Mouse (Mus musculus) kidney, adult 2 months (tissue): ENCODE data around the gene Sytl4. TPM values are rescaled to one million over a fixed set of nuclear protein-coding genes. Genes with fewer than 3 reads are reported as not detected.
A peak's percentile ranks its signal among the peaks of the same experiment; 100 is the strongest.

Source experiments
- DNase-seq: peaks from one replicate; pipeline ENCODE4 v3.0.0; 2021
- H3K27ac ChIP-seq: fragments of 200-500 bp; 2 replicates; pipeline ENCODE4 v1.5.1; 2012; ENCODE audit warnings: low read depth, low read length, control low read depth, inconsistent platforms; ENCODE audit not compliant: insufficient read depth
- H3K27me3 ChIP-seq: fragments of 200-500 bp; replicated peaks from 2 replicates; pipeline ENCODE4 v1.6.1; 2012; ENCODE audit warnings: mild to moderate bottlenecking, moderate library complexity, low read length, inconsistent platforms; ENCODE audit not compliant: control insufficient read depth, insufficient read depth
- H3K36me3 ChIP-seq: fragments of 200-500 bp; 2 replicates; pipeline ENCODE4 v1.6.1; 2012; ENCODE audit warnings: mild to moderate bottlenecking, moderate library complexity, low read length, inconsistent platforms; ENCODE audit not compliant: control insufficient read depth, insufficient read depth
- H3K4me1 ChIP-seq: fragments of 200-500 bp; 2 replicates; pipeline ENCODE4 v1.6.1; 2011; ENCODE audit warnings: low read length; ENCODE audit not compliant: control insufficient read depth, insufficient read depth
- H3K4me3 ChIP-seq: fragments of 200-500 bp; 2 replicates; pipeline ENCODE4 v1.5.1; 2011; ENCODE audit warnings: mild to moderate bottlenecking, low read depth, low read length, control low read depth; ENCODE audit not compliant: insufficient read depth
- CTCF ChIP-seq: fragments of 200-500 bp; conservative IDR thresholded peaks from 2 replicates; pipeline ENCODE4 v1.5.1; 2011; ENCODE audit warnings: low read depth, mild to moderate bottlenecking, control low read depth, low read length, moderate library complexity, mixed read lengths; ENCODE audit not compliant: insufficient read depth, insufficient read length
- POLR2A ChIP-seq: fragments of 200-500 bp; IDR thresholded peaks from one replicate; pipeline ENCODE4 v1.6.1; 2011; ENCODE audit warnings: low read depth, low read length, control low read depth
- WGBS: fragments of 180-500 bp; shearing (Covaris S2); methylation state at CpG from one replicate; pipeline ENCODE4 v1.1.7; 2018; 5-methylcytosine and 5-hydroxymethylcytosine counted together
- polyA plus RNA-seq: library from polyadenylated mRNA; depleted of rRNA; stranded (reverse); fragments of >200 nt; gene quantifications from 2 replicates; pipeline ENCODE4 v1.2.3, GENCODE M21; 2012

Gene Sytl4
- polyA plus RNA-seq, 1 experiment, result 1.5 TPM

DNA sequence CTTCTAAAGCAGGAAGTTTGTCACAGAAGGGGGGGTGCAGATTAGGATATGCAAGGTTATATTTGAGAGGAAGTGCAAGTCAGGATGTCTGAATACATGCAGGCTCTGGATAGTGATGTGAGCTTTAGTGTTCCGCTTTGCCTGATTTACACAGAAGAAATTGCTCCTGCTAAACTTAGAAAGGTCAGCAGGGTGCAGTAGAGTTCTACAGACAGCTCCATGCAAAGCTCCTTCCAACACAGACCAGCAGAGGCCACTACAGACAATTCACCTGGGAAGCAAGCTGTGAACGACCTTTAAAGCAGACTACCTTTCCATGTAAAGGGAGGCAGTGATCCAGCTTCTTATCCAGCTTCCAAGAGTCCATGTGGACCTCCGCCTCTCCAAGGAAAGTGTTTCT is 34.2 kb downstream of the Sytl4 start:
- peak; percentile 69 for DNase-seq
- no peak overlapping the region for H3K4me3 ChIP-seq

DNA sequence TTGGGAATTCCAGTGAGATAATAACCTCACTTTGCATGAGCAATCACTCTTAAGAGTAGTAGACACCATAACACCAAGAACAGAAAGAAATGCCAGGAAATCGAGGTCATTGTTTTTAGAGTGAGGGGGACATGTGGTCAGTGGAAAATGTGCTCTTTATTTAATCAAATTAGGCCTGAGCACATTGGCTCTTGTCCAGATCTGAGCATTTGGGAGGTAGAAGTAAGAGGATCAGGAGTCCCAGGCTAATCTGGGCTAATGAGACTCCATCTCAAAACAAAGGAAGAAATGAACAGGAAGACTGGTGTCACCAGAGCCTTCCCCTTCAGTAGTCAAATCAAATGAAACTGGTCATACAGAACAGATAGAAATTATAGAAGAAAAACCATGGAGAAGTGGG is 42.1 kb downstream of the Sytl4 start:
- DNase-seq, result no peak
- Histone ChIP-seq H3K4me1 (no peaks in the 10 kb centered on the region), H3K36me3 (no peaks in the 10 kb centered on the region), H3K4me3 (no peak overlapping the region), H3K27me3 (no peaks in the 10 kb centered on the region), H3K27ac (no peak overlapping the region)
- no peak for TF ChIP-seq POLR2A
- no peak for TF ChIP-seq CTCF
- WGBS, result 42% methylated on average over 1 of the region's 1 CpGs

More for the DNA sequence above, 34.2 kb downstream of the Sytl4 start:
- 16% methylated on average over 3 of the region's 3 CpGs for WGBS
- no peaks in the 10 kb centered on the region for H3K36me3 ChIP-seq
- no peaks in the 10 kb centered on the region for H3K27me3 ChIP-seq
- no peak overlapping the region for H3K27ac ChIP-seq
- H3K4me1 ChIP-seq, result no peaks in the 10 kb centered on the region
- TF ChIP-seq POLR2A (no peak), CTCF (peak; percentile 90)

DNA sequence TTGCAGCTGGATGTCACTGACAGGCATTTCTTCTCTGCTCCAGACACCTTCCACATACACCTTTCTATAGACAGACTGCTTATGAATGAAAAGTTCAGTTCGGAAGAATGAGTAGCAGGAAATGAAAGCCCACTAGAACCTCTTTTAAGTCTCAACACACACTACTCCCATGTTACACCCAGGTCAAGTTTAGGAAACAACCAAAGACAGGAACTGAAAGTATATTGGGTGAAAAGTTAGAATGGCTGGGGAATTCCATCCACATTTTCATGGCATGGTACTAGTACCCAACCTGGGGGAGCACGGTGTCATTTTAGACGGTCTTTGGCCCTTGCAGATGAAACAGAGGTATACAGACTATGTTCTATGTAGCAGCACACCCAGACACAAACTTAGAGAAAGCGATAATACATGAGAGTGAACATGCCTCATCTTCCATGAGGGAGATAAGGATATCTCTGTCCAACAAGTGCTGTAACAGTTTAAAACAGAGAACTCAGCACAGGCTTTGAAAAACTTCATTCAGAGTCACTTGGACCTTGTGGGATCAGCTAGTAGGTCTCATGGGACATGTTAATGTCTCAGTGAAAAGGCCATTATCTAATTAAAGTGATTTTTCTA is 44.9 kb downstream of the Sytl4 start:
- Histone ChIP-seq H3K27ac (no peak overlapping the region), H3K4me3 (no peak overlapping the region), H3K27me3 (no peaks in the 10 kb centered on the region), H3K4me1 (no peaks in the 10 kb centered on the region), H3K36me3 (no peaks in the 10 kb centered on the region)
- WGBS, result 88% methylated on average over 4 of the region's 4 CpGs
- no peak for TF ChIP-seq CTCF
- TF ChIP-seq POLR2A, result no peak
- DNase-seq, result no peak

DNA sequence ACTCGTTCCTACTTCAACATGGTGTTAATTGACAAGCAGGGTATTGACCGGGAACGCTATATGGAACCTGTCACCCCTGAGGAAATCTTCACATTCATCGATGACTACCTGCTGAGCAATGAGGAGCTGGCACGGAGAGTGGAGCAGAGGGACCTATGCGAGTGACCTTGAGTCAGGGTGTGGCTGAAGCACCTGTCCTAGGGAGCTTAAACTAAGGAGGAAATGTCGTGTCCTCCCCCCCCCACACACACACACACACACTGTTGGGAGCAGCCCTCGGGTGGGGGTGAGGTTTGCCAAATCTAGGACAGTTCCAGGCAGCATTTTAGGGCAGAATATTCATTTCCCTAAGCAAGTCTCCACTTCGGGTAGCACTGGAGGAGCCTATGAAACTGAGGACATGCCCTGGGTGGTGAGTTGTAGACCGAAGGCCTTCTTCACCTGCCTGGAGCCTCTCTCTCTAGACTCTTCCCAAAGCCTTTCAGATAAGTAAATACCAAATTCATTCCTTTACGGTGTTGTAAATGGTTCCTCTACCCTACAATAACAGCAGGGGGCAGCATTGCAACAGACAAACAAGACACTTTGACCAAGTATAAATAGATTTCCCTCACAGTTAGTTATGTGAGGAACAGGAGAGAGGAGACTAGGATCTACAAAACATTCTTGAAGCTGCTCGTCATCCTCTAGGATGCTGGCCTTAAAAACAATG is 50.2 kb downstream of the Sytl4 start:
- H3K27me3 ChIP-seq, result no peaks in the 10 kb centered on the region
- H3K4me1 ChIP-seq, result no peaks in the 10 kb centered on the region
- peak; percentile 47 for DNase-seq
- no peak for TF ChIP-seq POLR2A
- no peak for TF ChIP-seq CTCF
- no peak overlapping the region for H3K4me3 ChIP-seq
- H3K27ac ChIP-seq, result no peak overlapping the region
- 43% methylated on average over 12 of the region's 12 CpGs for WGBS
- H3K36me3 ChIP-seq, result no peaks in the 10 kb centered on the region

DNA sequence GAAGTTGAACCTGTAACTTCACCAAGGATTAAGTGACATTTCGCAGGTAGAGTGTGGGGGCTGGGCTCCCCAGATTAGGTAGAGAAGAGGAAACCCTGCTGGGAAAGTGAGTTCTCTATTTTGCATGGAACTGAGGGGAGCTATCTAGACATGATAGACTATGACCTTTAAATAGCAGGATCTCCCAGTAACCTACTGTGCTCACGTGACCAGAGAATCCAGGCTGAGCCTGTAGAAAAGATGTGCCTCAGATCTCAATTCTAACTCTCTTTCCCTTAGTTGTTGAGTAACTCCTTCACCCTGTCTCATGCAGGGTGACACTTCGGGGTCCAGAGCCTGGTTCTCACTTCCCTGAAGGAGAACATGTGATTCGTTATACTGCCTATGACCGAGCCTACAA is 54.9 kb downstream of the Sytl4 start:
- Histone ChIP-seq H3K36me3 (no peaks in the 10 kb centered on the region), H3K4me3 (no peak overlapping the region), H3K4me1 (no peaks in the 10 kb centered on the region), H3K27ac (no peak overlapping the region), H3K27me3 (no peaks in the 10 kb centered on the region)
- DNase-seq, result no peak
- WGBS, result 72% methylated on average over 5 of the region's 5 CpGs
- TF ChIP-seq CTCF (no peak), POLR2A (no peak)

DNA sequence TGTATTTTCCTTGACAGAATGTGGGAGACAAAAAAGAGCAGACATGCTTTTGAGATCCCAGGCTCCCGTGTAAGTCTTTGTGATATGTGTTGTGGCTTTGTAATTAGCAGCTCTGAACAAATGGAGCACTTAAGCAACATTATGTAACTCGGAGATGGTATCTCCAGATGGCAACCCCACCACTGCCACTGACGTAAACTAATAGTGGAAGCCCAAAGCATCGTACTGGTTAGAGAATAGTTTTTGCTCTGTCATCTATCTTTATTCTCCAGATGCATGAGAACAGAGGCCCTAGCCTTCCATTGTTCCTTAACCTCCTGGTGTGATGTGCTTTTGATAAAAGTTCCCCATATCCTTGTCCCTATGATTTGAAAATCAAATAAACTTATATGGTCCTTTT is 60.4 kb downstream of the Sytl4 start:
- TF ChIP-seq POLR2A (no peak), CTCF (no peak)
- Histone ChIP-seq H3K27me3 (no peaks in the 10 kb centered on the region), H3K36me3 (no peaks in the 10 kb centered on the region), H3K27ac (no peak overlapping the region), H3K4me3 (no peak overlapping the region), H3K4me1 (no peaks in the 10 kb centered on the region)
- WGBS, result 72% methylated on average over 4 of the region's 4 CpGs
- no peak for DNase-seq

DNA sequence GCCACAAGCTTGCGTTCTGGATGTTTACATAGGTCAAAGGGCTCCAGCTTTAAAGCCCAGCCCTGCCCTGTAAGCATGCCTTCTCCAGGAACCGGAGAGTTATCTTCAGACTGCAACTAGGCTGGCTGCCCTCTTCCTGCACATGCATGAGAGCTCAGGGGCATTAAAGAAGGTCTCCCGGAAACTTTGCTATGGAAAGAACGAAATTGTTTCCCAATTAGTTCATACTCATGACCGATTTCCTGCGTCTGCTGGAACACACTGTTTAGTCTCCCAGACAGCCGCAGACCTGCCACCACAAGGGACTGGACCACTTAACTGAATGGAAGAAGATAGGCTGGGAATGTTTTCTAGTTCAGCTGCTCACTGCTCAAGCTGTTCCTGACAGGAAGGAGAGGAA is 67.4 kb downstream of the Sytl4 start:
- TF ChIP-seq POLR2A (no peak), CTCF (no peak)
- no peak overlapping the region for H3K27ac ChIP-seq

DNA sequence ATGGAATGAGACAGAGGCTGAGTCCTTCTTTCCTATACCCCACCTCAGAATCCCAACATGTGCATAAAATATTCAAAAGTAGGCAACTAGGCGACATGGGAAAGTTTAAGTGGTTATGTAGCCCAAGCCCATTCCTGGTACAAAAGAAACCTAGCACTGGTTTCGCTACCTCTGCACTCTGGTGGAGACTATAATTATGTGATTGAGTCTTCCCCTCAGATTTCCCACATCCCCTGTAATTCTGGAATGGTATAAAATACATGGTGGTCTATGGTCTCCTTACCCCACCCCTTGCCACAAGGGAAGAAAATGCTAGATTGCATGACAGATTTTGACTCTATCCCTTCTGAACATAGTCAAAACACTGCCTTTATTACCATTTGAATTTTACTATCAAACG is 68.6 kb downstream of the Sytl4 start:
- no peak for TF ChIP-seq CTCF
- TF ChIP-seq POLR2A, result no peak
- Histone ChIP-seq H3K4me3 (no peak overlapping the region), H3K36me3 (no peaks in the 10 kb centered on the region), H3K27ac (no peak overlapping the region), H3K27me3 (no peaks in the 10 kb centered on the region), H3K4me1 (no peaks in the 10 kb centered on the region)
- no peak for DNase-seq
- 90% methylated on average over 3 of the region's 3 CpGs for WGBS

More for the DNA sequence above, 67.4 kb downstream of the Sytl4 start:
- Histone ChIP-seq H3K4me3 (no peak overlapping the region), H3K36me3 (no peaks in the 10 kb centered on the region), H3K27me3 (no peaks in the 10 kb centered on the region), H3K4me1 (no peaks in the 10 kb centered on the region)
- peak; percentile 24 for DNase-seq
- WGBS, result 23% methylated on average over 7 of the region's 7 CpGs
